Mouse (Mus musculus): ENCODE results near the gene St6galnac6.

The St6galnac6 gene

GRCm38 (mm10) chr2:32637778-32638281, 38.3 kb downstream of the St6galnac6 start:
- DNase-seq (ENCODE audit: low spot score in 2 of 2) = no peak

GRCm38 (mm10) chr2:32639632-32640031, 40.1 kb downstream of the St6galnac6 start:
- DNase-seq (ENCODE audit: low spot score in 2 of 2) = no peak

GRCm38 (mm10) chr2:32640550-32641051, 41.1 kb downstream of the St6galnac6 start:
- no peak for DNase-seq (ENCODE audit: low spot score in 2 of 2)

- DNase-seq (ENCODE audit: low spot score in 2 of 2) = no peak
Measured at GRCm38 (mm10) chr2:32641810-32642209, 42.3 kb downstream of the St6galnac6 start.

- no peak for DNase-seq (ENCODE audit: low spot score in 2 of 2)
Measured at GRCm38 (mm10) chr2:32642813-32643212, 43.3 kb downstream of the St6galnac6 start.

- DNase-seq (ENCODE audit: low spot score in 2 of 2) = no peak
Measured at GRCm38 (mm10) chr2:32644083-32644482, 44.6 kb downstream of the St6galnac6 start.

- DNase-seq (ENCODE audit: low spot score in 2 of 2) = no peak
Measured at GRCm38 (mm10) chr2:32644799-32645475, 45.4 kb downstream of the St6galnac6 start.

- DNase-seq (ENCODE audit: low spot score in 2 of 2) = no peak
Measured at GRCm38 (mm10) chr2:32645647-32646046, 46.1 kb downstream of the St6galnac6 start.

GRCm38 (mm10) chr2:32646379-32647056, 47.0 kb downstream of the St6galnac6 start, which contains the start of gene Eng:
Gene Eng (plus strand): TSS chr2:32646595.
- no peak for DNase-seq (ENCODE audit: low spot score in 2 of 2)

- DNase-seq (ENCODE audit: low spot score in 2 of 2) = no peak
Measured at GRCm38 (mm10) chr2:32647366-32647765, 47.9 kb downstream of the St6galnac6 start.

GRCm38 (mm10) chr2:32653764-32654163, 54.3 kb downstream of the St6galnac6 start:
- no peak for DNase-seq (ENCODE audit: low spot score in 2 of 2)

- no peak for DNase-seq (ENCODE audit: low spot score in 2 of 2)
Measured at GRCm38 (mm10) chr2:32654743-32655393, 55.4 kb downstream of the St6galnac6 start.

- DNase-seq (ENCODE audit: low spot score in 2 of 2) = no peak
Measured at GRCm38 (mm10) chr2:32655394-32655744, 55.9 kb downstream of the St6galnac6 start.

GRCm38 (mm10) chr2:32655826-32656225, 56.3 kb downstream of the St6galnac6 start:
- no peak for DNase-seq (ENCODE audit: low spot score in 2 of 2)

- no peak for DNase-seq (ENCODE audit: low spot score in 2 of 2)
Measured at GRCm38 (mm10) chr2:32658873-32659272, 59.4 kb downstream of the St6galnac6 start.

GRCm38 (mm10) chr2:32661509-32662107, 62.1 kb downstream of the St6galnac6 start:
- no peak for DNase-seq (ENCODE audit: low spot score in 2 of 2)

GRCm38 (mm10) chr2:32662291-32662690, 62.8 kb downstream of the St6galnac6 start:
- no peak for DNase-seq (ENCODE audit: low spot score in 2 of 2)

- no peak for DNase-seq (ENCODE audit: low spot score in 2 of 2)
Measured at GRCm38 (mm10) chr2:32665345-32665744, 65.8 kb downstream of the St6galnac6 start.

- DNase-seq (ENCODE audit: low spot score in 2 of 2) = no peak
Measured at GRCm38 (mm10) chr2:32665853-32666252, 66.3 kb downstream of the St6galnac6 start.

GRCm38 (mm10) chr2:32667775-32668174, 68.3 kb downstream of the St6galnac6 start:
- no peak for DNase-seq (ENCODE audit: low spot score in 2 of 2)

GRCm38 (mm10) chr2:32668176-32668575, 68.7 kb downstream of the St6galnac6 start:
- no peak for DNase-seq (ENCODE audit: low spot score in 2 of 2)

GRCm38 (mm10) chr2:32669876-32670275, 70.4 kb downstream of the St6galnac6 start:
- no peak for DNase-seq (ENCODE audit: low spot score in 2 of 2)
